Mouse (Mus musculus) small intestine, adult 2 months (tissue): ENCODE measurements at regions not wholly inside any gene's neighbourhood (a gene's known extent, or its start where the extent isn't known, plus 50 kb on each side); places are given as distances from the start of the nearest gene placed in this dataset.

ENCODE experiments used
- H3K27ac ChIP-seq: fragments of 200-500 bp; 2 replicates; pipeline ENCODE4 v1.5.1; 2012; ENCODE audit warnings: low read depth, low read length, control low read depth, inconsistent platforms; ENCODE audit not compliant: insufficient read depth
- H3K27me3 ChIP-seq: fragments of 200-500 bp; 2 replicates; pipeline ENCODE4 v1.6.1; 2012; ENCODE audit warnings: mild to moderate bottlenecking, moderate library complexity, low read length, inconsistent platforms; ENCODE audit not compliant: control insufficient read depth, insufficient read depth
- H3K36me3 ChIP-seq: fragments of 200-500 bp; 2 replicates; pipeline ENCODE4 v1.6.1; 2012; ENCODE audit warnings: mild to moderate bottlenecking, low read length, control low read depth, inconsistent platforms; ENCODE audit not compliant: control insufficient read depth, insufficient read depth
- H3K4me1 ChIP-seq: fragments of 200-500 bp; 2 replicates; pipeline ENCODE4 v1.6.1; 2012; ENCODE audit warnings: low read length, inconsistent platforms, mixed read lengths; ENCODE audit not compliant: control insufficient read depth, insufficient read depth, insufficient read length
- H3K4me3 ChIP-seq: fragments of 200-500 bp; 2 replicates; pipeline ENCODE4 v1.5.1; 2012; ENCODE audit warnings: low read depth, mild to moderate bottlenecking, control low read depth, inconsistent platforms, low read length, moderate library complexity
- CTCF ChIP-seq: fragments of 200-500 bp; IDR thresholded peaks from 2 replicates; pipeline ENCODE4 v1.5.1; 2012; ENCODE audit warnings: low read depth, mild to moderate bottlenecking, control low read depth, inconsistent platforms, low read length, moderate library complexity, mixed read lengths; ENCODE audit not compliant: insufficient replicate concordance, insufficient read length; ENCODE audit errors: extremely low read depth
- POLR2A ChIP-seq: fragments of 200-500 bp; IDR thresholded peaks from 2 replicates; pipeline ENCODE4 v1.6.1; 2012; ENCODE audit warnings: low read depth, mild to moderate bottlenecking, control low read depth, inconsistent platforms, low read length, moderate library complexity
- WGBS: fragments of 180-500 bp; shearing (Covaris S2); methylation state at CpG from one replicate; pipeline ENCODE4 v1.1.7; 2018; 5-methylcytosine and 5-hydroxymethylcytosine counted together

DNA sequence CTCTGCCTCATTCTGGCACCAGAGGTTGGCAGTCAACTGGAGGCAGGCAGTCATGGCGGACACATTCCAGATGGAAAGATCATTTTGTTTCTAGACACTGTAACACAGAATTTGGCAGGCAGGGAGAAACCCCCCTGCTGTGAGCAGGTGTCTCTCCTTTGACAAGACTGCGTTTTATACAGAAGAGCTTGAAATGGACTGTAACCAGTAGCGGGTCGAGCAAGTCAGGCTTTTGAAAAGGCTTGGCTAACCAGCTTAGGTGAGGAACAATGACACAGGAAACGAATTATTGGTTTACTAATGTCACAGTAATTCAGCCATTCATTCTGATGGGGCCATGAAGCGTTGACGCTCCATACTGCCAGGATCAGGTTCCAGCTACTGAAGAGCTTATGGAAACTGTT, 275.3 kb upstream of the Slc24a5 start:
- H3K36me3 ChIP-seq: no peaks in the 10 kb centered on the region
- H3K4me1 ChIP-seq: no peaks in the 10 kb centered on the region
- no peak overlapping the region for H3K27ac ChIP-seq
- H3K4me3 ChIP-seq: no peak overlapping the region
- WGBS: 80% methylated on average over 7 of the region's 7 CpGs
- TF ChIP-seq POLR2A (no peak), CTCF (no peak)
- H3K27me3 ChIP-seq: no peaks in the 10 kb centered on the region

DNA sequence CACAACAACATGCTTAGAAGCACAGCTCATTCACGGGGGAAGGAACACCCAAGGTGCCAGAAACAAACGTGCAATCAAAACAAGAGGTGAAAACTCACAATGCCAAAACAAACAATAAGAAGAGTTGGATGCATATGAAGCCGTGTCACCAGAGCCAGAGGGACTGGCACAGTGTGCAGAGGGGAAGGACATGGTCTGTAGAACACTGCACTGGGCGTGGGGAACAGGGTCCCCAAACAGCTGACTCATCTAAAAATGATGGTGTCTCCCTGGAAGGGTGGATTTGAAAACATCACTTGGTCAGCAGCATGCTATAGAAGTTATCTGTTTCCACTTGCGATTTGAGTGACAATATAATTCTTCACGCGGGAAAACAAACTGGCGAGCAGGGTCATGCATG, 256.2 kb upstream of the Slc24a5 start:
- H3K4me3 ChIP-seq: no peak overlapping the region
- no peak for TF ChIP-seq CTCF
- no peak for TF ChIP-seq POLR2A
- no peaks in the 10 kb centered on the region; the same call in 1 of the 2 replicates for H3K27me3 ChIP-seq
- no peaks in the 10 kb centered on the region for H3K36me3 ChIP-seq
- no peaks in the 10 kb centered on the region for H3K4me1 ChIP-seq
- WGBS: 71% methylated on average over 8 of the region's 8 CpGs
- H3K27ac ChIP-seq: no peak overlapping the region

DNA sequence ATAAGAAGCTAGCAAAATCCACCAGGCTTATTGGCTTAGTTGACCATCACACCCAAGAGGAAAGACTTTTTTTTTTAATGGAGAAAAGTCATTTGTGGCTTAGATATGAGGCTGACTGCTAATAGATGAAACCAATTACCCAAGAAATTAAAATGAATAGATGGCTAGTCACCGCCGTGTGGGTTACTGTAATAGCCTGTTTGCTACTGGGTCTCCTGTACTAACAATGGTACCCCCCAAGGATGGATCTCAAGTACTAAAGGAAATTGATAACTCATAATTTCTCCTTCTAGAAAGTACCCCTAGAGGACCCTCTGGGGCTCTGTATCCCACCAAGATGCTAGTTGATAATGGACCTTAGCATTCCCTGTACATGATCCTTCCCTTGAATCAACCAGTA, 251.1 kb upstream of the Slc24a5 start:
- WGBS: 99% methylated on average over 2 of the region's 2 CpGs
- Histone ChIP-seq H3K27me3 (no peaks in the 10 kb centered on the region; the same call in 1 of the 2 replicates), H3K4me1 (no peaks in the 10 kb centered on the region), H3K36me3 (no peaks in the 10 kb centered on the region), H3K27ac (no peak overlapping the region), H3K4me3 (no peak overlapping the region)
- no peak for TF ChIP-seq POLR2A
- TF ChIP-seq CTCF: no peak

DNA sequence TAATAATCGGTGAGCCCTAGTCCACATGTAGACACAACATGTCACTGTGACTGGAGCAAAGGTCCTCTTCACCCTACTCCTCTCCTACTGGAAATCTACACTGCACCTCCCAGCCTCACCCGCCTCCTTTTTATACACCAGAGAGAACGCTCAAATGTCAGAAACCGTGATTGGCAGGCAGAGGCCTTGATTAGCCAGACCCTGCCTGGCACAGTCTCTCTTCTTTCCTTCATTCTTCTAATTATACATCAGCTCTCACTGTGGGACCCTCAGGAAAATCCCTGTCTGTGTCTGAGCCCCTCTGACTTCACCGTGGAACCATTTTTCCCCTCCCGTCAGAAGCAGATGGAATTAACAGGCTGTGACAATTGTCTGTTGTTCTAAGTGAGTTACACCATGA, 248.1 kb upstream of the Slc24a5 start:
- Histone ChIP-seq H3K27me3 (no peaks in the 10 kb centered on the region; the same call in 1 of the 2 replicates), H3K36me3 (no peaks in the 10 kb centered on the region), H3K4me3 (no peak overlapping the region), H3K4me1 (no peaks in the 10 kb centered on the region), H3K27ac (no peak overlapping the region)
- TF ChIP-seq POLR2A: no peak
- TF ChIP-seq CTCF: no peak
- WGBS: 84% methylated on average over 6 of the region's 6 CpGs

DNA sequence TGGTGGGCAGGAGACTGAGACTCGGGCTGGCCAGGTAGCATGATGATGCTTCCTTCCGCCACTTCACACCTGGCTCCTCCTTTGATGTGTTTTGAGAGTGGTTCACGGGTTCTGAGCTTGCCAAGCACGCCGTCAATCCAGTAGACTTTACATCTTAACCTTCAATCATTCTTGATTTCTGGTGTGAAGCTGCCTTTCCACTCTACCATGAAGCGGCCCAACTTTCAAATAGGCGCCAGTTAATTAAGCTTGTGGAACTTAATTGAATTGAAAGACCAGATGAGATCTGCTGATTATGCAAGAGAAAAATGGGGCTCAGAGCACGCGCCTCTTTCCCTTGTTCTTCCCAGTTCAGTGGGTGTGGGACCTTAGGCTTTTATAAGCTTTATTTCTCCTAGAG, 247.1 kb upstream of the Slc24a5 start:
- no peaks in the 10 kb centered on the region for H3K36me3 ChIP-seq
- TF ChIP-seq CTCF (no peak), POLR2A (no peak)
- H3K27me3 ChIP-seq: no peaks in the 10 kb centered on the region; the same call in 1 of the 2 replicates
- H3K27ac ChIP-seq: no peak overlapping the region
- no peaks in the 10 kb centered on the region for H3K4me1 ChIP-seq
- no peak overlapping the region for H3K4me3 ChIP-seq
- WGBS: 89% methylated on average over 9 of the region's 9 CpGs

DNA sequence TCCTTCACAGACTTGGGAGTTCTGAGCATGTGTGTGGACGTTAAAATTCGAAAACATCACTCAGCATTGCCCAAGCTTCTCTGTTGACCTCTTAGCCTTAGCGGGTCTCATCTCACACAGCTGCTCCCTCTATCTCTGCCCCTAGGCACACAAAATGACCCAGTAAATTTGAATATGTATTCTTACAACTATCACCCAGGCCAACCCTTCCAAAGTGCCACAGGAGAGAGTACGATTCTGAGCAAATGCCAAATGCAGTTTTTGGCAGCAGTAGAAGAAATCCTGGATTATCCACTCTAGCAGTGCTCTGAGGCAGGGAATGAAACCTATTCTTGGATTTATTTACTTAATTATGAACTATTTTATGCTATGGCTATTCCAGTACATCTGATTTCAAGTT, 246.6 kb upstream of the Slc24a5 start:
- H3K4me3 ChIP-seq: no peak overlapping the region
- H3K27me3 ChIP-seq: no peaks in the 10 kb centered on the region

DNA sequence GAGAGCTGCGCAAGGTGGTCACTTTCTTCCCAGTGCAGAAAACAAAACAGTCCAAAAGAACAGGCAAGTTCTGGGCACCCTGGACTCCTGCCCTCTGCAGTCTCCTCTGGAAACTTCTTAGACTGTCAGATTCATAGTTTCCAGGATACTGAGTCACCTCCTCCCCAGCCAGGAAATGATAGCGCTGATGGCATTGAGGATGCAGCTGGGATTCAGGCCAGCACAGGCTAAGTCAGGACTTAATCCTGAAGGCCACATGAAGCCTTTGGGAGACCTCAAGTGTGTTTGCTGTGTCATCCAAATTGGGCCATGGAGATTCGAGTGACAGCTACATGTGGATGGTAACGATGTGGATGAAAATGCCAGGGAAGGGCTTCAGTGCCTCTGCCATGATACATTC, 219.1 kb upstream of the Slc24a5 start:
- Histone ChIP-seq H3K36me3 (no peaks in the 10 kb centered on the region), H3K27me3 (no peaks in the 10 kb centered on the region), H3K27ac (no peak overlapping the region), H3K4me3 (no peak overlapping the region), H3K4me1 (no peaks in the 10 kb centered on the region)
- WGBS: 88% methylated on average over 4 of the region's 4 CpGs
- TF ChIP-seq CTCF: no peak
- no peak for TF ChIP-seq POLR2A

More for the DNA sequence above, 246.6 kb upstream of the Slc24a5 start:
- WGBS: 84% methylated on average over 4 of the region's 4 CpGs
- H3K27ac ChIP-seq: no peak overlapping the region
- no peaks in the 10 kb centered on the region for H3K4me1 ChIP-seq
- no peaks in the 10 kb centered on the region for H3K36me3 ChIP-seq
- TF ChIP-seq POLR2A (no peak), CTCF (no peak)

DNA sequence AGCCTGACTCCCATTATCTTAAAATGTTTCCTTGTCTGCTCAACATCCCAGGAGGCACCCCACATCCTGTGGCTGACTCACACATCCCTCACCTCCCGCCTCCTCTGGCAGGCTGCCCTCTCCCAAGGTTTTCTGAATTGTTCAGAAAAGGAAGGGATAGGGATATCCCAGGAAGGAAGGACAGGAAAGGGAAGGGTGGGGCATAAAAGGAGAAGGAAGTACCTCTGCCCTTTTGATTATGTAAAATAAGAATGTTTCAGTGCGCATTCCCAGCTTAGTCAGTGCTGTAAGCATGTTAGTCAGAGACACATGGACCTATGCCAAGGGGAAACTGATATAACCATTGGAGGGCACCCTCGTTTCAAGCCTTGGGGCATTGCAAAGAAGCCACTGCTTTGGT, 209.4 kb upstream of the Slc24a5 start:
- H3K27ac ChIP-seq: no peak overlapping the region
- H3K4me1 ChIP-seq: no peaks in the 10 kb centered on the region
- no peaks in the 10 kb centered on the region for H3K27me3 ChIP-seq
- no peak overlapping the region for H3K4me3 ChIP-seq
- H3K36me3 ChIP-seq: no peaks in the 10 kb centered on the region
- 35% methylated on average over 3 of the region's 3 CpGs for WGBS
- TF ChIP-seq POLR2A (no peak), CTCF (no peak)
